Mouse (Mus musculus) R1 (cell line): ENCODE measurements around the gene Camta1.
A peak's percentile ranks its signal among the peaks of the same experiment; 100 is the strongest.

ENCODE experiments used
- DNase-seq: peaks from one replicate; pipeline ENCODE4 v3.0.0-alpha.2; 2018; ENCODE audit warnings: low read depth, low spot score

The Camta1 gene

DNA sequence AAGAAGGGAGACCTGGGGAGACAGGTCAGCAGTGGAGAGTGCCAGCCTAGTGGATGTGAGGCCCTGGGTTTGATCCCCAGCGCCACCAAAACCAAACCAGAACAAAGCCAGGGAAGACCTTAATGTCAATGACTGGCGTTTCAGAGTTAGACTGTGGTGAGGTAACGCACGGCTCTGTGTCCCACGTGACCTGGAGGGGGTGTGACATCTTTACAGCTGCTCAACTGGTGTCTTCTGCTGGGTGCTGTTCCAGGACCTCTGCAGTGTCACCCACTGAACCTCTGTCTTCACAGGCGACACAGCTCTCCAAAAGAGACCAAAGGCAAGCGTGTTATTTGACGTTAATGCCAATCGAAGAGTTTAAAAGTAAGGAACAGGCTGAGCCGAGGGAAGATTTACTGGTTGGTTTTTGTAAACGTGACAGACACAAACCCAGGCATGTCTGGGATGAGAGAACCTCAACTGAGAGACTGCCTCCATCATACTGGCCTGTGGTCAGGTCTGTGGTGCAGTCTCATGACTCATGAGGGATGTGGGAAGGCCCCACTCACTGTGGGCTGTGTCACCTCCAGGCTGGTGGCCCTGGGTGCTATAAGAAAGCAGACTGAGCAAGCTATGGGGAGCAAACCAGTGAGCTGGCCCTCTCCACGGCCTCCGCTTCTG, 855.9 kb downstream of the Camta1 start:
- DNase-seq: no peak

DNA sequence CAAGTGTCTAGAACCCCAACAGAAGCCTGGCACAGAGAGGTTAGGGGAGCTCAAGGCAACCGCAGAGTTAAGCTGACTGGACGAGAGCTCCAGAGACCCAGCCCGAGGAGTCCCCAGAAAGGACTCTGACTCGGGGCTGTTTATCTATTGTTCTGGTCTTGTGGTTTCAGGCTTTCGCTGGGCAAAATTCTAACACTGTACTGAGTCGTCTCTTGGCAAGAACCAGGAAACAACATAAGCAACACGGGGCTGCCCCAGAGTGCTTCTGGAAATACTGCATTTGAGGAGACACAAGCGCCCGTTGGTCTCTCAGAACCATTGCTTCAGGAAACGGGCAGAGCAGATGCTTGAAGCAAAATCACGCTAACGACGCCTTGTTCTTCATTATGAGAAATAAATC, 860.3 kb downstream of the Camta1 start:
- DNase-seq: no peak

DNA sequence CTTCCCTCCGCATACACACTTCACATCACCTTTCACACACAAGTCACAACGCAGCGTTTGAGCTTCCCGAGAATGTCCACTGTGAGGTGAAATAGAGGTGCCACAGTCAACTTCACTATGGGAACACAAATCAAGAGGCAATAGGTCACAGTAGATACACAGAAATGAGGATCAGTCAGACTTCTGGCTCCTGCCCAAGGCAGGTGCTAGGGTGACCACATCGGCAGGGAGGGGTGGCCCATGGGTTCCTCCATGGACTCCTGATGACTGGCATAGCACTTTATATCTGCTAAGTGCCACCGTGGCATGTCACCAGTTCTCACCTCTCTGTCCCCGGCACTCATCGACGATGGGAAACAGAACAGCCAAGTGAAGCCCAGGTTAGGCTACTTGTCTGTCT, 863.0 kb downstream of the Camta1 start:
- peak; percentile 15 for DNase-seq

DNA sequence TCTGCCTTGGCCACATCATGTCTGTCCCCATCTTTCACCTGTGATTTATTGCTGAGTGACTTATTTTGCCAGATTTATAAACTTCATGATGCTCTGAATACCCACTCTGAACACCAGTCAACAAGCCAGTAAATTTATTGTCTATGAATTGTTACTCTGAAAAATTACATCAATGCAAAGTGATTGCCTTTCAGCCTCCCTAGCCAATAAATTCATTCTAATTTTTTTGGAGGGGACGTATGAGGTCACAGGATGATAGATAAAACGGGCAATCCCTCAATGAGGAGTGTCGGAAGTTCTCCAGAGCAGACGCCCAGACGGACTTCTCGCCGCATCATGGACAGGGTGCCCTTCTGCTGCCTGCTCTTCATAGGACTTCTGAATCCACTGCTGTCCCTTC, 864.9 kb downstream of the Camta1 start, which contains the start of gene Uts2:
Gene Uts2 (plus strand): TSS at position 301 of the 400 bp plus-strand sequence.
- DNase-seq: no peak

DNA sequence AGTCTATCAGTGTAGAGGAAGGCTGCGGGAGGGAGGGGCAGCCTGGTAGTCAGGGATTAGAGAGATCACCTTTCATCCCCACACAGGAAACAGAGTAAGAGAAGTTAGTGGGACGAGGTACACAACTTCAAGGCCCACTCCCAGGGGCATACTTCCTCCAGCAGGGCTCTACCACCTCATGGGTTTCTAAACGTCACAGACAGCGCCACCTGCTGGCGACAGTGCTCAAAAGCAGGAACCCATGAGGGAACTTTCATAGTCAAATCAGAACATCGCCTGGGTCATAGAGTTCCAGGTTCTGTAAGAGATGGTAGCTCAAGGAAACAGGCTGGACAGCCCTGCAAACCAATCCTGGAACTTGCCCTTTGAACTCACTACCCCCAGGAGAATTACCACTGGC, 871.5 kb downstream of the Camta1 start:
- peak; percentile 84 for DNase-seq

GRCm38 (mm10) chr4:150980153-150980552, 881.5 kb downstream of the Camta1 start:
- DNase-seq: no peak

GRCm38 (mm10) chr4:150979455-150979854, 882.2 kb downstream of the Camta1 start:
- DNase-seq: no peak

GRCm38 (mm10) chr4:150978156-150978910, 883.3 kb downstream of the Camta1 start:
- peak; percentile 56 for DNase-seq

- no peak for DNase-seq
These were observed 886.5 kb downstream of the Camta1 start for GRCm38 (mm10) chr4:150975145-150975544.

GRCm38 (mm10) chr4:150973264-150973663, 888.4 kb downstream of the Camta1 start:
- no peak for DNase-seq

- DNase-seq: no peak
These were observed 892.7 kb downstream of the Camta1 start for GRCm38 (mm10) chr4:150968956-150969355.

DNA sequence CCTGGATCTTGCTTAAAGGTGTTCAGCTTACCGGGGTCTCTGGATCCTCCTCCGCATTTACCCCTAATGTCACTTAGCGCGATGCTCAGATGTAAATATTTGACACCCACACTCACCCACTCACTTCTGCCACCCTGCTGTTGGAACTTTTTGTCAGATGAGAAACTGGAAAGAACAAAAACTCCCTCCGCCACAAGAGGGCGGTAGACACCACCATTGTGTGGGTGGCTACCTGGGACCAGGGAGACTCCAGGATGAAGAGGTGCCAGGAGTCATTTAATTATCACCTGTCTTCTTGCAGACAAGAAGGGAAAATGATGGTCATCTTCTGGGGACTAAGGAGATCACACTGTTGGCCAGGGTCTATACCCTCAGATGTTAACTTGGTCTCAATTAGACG, 895.1 kb downstream of the Camta1 start:
- DNase-seq: peak; percentile 73

DNA sequence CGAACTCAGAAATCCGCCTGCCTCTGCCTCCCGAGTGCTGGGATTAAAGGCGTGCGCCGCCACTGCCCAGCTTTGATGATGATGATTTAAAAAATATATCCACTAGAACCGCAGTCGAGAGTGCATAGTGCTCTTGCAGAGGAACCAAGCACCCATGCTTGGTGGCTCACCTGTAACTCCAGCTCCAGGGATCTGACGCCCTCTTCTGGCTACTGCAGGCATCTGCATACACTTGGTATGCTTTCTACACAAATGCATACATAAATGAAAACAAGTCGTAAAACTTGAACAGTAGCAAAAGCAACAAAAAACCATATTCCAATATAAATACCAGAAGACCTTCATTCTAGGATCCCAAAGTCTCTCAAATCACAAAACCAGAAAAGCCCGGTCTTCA, 896.1 kb downstream of the Camta1 start:
- peak; percentile 57 for DNase-seq

DNA sequence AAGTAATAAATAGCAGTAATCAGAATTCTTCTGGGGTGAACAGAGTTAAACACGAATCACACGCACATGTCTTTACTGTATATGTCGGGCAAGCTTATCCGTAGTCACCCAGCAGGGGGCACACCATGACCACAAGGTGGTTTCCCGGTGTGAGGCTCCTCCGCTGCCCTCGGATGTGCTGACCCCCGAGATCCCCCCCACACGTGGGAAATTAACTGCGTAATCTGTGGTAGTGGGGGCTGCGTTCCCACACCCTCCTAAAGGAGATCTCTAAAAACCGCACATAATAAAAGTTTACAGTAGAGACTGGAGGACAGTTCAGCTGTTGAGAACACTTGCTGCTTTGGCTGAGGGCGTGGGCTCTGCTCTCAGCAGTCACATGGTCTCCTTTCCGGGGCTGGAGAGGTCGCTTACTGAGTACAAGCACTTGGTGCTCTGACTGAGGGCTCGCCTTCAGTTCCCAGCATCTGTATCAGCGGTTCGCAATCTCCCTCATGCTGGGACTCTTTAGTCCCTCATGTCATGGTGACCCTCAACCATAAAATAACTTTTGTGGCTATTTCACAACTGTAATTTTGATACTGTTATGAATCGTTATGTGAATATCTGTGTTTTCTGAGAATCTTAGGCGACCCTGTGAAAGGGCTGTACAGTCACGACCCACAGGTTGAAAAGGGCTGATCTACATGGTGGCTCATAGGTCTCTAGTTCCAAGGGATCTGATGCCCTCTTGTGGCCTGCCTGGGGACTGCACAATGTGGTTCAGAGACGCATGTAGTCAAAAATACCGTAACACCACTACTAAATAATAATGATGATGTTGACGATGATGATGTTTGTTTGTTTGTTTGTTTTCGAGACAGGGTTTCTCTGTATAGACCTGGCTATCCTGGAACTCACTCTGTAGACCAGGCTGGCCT, 896.8 kb downstream of the Camta1 start:
- peak; percentile 91 for DNase-seq

DNA sequence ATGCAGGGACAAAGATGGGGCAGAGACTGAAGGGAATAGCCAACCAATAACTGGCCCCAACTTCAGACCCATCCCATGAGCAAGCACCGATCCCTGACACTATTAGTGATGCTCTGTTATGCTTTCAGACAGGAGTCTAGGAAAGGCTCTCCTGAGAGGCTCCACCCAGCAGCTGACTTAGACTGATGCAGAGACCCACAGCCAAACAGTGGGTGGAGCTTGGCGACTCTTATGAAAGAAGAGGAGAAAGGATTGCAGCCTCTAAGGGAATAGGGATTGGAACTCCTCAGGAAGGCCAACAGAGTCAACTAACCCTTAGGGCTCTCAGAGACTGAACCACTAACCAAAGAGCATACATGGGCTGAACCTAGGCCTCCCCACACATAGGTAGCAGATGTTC, 898.0 kb downstream of the Camta1 start:
- DNase-seq: no peak

DNA sequence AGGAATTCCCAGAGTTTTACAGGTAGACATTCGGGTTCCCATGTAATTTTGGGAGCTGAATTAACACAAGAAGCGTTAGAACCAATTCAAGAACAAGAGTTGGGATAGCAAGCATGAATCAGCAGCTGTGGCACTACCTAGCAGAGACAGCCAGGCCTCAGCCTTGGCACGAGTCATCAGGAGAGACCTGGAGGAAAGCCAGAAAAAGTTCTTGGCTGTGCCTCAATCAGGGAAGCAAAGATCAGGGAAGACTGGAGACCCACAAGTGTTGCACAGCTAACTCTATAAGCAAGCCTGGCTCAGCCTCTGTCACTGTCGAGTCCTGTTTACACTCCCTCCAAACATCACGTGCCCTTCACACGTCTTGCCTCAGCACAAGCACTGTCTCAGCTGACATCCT, 899.4 kb downstream of the Camta1 start:
- no peak for DNase-seq

GRCm38 (mm10) chr4:150958536-150958935, 903.1 kb downstream of the Camta1 start:
- DNase-seq: no peak

DNA sequence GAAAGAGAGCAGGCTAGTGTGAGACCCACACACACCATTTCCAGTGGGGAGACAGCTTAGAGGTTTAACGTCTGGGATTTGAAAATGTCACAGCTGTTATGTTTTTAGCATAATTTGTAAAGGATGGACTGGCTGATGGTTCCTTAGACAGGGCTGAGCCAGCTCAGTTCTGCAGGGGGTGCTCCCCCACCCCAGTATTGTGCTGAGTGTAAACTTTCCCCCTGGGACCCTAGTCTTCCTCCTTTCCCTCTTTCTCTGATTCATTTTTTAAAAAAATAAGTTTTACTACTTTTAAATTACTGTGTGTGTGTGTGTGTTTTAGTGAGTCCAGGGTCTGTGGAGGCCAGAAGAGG, 904.6 kb downstream of the Camta1 start:
- no peak for DNase-seq

- DNase-seq: no peak
These were observed 905.1 kb downstream of the Camta1 start for GRCm38 (mm10) chr4:150956369-150957105.

DNA sequence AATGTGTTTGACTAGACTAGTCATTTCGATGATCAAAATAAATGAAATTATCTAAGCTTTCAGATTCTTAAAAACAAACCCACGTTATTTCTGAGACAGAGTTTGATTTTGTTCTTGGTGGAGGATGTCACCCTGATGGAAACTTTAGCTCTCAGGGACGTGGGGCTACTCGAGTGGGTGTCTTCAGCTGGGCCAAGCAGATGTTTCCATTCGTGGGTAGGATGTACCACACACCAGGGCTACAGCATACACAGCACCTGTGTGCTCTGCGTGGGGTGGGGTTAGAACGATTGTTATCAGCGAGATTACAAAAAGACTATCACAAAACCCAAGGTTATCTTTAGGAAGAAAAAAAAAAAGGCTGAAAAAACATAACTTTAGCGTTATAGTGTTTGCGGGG, 910.7 kb downstream of the Camta1 start:
- no peak for DNase-seq

- no peak for DNase-seq
These were observed 917.0 kb downstream of the Camta1 start for GRCm38 (mm10) chr4:150944707-150945106.
